Mouse (Mus musculus) gastrocnemius, postnatal 4 days (tissue): Measurements from ENCODE around the gene Ndufaf2. TPM values are rescaled to one million over a fixed set of nuclear protein-coding genes. Genes with fewer than 3 reads are reported as not detected.

Source experiments
- DNase-seq, 2 experiments: peaks; one replicate each; pipeline ENCODE4 v3.0.0; 2021 to 2022; ENCODE audit warnings: low spot score in 2 of 2, mixed read lengths in 2 of 2
- total RNA-seq, 2 experiments: library from RNA; stranded (reverse); gene quantifications; 2 replicates each; pipeline ENCODE4 v1.2.3; 2021

Ndufaf2 gene
- total RNA-seq, 2 experiments from 2014 or later: 16.5 to 17.4 TPM

DNA sequence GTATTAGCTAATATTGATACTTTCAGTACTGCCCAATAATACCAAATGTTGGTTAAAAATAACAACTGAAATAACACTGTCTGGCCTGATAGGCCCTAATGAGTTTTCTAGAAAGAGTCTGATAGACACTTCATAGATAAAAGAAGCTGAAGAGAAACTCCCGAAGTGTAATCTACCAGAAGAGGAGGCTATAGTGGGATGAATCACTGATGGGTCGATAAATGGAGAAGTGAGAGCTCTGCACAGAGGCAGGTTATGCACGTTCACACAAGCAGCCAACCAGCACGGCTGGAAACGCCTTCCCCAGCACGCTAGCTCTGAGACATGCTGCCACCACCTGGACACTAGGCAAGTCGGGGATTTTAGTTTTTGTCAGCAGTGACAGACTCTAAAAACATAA is 117.1 kb downstream of the Ndufaf2 start:
- peak; percentile 28 to 54 for DNase-seq

DNA sequence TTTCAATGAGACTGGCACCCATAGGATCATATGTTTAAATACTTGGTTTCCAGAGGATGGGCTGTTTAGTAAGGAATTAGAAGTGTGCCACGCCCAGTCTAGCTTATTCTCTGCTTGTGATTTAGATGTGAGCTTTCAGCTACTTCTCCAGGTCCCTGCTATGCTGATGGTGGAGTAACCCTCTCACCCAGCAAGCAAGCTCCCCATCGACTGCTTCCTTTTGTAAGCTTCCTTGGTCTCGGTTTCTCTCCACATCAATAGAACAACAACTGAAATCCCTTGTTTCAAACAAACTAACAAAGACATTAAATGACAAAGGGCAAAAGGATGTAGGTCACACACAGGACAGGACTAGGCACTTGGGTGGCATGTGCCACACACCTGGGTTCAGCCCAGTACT is 118.0 kb downstream of the Ndufaf2 start:
- DNase-seq: no peak

DNA sequence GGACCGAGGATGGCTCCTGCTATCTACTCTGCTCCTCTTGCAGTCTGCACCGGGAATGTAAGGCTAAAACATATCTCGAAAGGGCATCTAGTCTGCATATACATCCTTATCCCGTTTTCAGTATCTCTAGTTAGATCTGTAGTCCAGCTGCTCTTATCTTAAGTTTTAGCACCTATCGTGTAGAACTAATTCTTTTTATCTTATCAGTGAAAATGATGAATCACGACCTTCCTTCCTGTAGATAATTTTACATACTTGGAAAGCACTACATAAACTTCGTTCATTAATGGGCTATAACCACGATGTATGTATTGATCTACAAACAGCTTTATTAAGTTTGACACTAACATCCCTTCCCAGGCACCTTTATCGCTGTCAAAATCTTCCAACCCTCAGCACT is 118.5 kb downstream of the Ndufaf2 start:
- DNase-seq: no peak

DNA sequence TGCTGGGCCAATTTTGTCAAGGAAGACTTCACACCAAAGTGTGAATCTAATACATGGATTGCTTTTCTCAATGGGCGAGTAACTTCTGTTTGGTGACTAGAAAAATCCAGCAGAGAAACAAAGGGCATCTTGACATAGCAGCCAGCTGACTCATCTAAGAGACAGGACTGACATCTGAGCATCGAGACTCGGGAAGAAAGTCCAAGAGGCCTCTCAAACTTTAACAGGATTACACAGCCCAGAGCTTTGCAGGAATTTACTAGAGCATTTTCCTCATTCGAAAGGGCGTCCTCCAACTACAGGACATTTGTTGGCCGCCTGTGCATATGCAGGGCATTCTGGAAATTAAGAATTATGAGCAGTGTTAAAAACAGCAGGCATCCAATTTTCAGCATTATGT is 119.0 kb downstream of the Ndufaf2 start:
- no peak for DNase-seq

DNA sequence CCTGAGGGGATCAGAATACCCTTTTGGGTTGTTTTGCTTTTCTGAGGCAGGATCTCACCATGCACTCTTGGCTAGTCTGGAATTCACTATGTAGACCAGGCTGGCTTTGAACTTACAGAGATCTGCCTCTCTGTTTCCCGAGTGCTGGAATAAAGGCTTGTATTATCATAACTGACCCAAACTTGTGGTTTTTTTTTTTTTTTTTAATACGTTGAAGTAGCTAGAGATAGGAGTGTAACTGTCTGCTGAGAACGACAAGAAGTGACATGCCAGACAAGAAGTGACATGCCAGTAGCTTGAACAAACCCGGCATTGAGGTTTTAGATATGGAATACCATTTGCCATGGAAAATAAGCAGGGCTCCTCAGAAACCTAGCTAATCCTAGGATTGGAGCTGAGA is 125.6 kb downstream of the Ndufaf2 start:
- no peak for DNase-seq

DNA sequence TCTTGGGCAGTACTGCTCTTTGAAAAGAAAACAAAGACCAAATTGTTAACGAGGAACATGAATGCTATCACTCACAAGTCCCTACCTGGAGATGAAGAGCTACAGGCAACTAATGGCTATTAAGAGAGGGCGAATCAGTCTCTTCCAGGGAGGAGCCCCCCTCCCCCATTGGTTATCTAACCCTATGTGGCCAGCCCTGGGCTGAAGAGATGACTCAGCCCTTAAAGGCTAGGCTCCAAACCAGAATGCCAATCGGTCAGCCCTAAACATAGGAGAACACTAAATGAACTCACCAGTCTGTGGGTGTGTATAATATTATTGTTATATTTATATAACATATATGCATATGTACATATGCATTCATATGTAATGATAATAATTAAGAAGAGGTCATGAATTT is 132.6 kb downstream of the Ndufaf2 start:
- no peak for DNase-seq

DNA sequence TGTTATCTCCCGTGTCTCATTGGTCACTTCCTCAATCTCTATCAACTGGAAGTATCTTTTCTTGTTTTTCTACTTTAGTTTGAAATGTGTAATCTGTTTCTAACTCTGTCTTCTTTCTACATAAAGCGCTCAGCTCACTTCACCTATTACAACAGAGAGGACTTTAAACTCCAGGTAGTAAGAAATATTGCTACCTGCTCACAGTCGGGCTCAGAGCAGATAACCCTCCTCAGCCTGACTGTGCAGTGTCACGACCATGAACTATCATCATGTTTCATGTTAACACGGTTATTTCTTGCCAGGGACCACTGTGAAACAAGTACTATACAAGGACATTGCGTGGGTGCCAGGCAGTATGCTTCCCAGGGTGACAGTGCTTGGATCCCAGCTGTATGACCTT is 141.1 kb downstream of the Ndufaf2 start:
- DNase-seq: no peak

DNA sequence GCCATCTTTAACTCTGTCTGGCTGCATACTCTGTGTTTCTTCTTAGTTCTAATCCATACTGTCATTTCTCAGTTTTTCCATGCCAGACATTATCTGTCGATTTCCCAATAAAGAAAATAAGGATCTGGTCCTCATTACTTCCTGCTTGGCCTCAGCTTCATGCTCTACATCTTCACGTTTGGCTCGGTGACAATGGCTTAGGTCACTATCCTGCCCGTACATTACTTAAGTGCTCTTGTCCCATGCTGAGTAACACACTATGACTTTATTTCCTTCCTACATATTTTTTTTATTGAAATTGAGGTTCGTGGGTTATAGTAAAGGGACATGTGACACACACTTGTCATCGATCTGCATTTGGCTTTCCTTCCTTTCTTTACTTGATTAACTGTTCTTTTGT is 143.3 kb downstream of the Ndufaf2 start:
- DNase-seq: no peak

DNA sequence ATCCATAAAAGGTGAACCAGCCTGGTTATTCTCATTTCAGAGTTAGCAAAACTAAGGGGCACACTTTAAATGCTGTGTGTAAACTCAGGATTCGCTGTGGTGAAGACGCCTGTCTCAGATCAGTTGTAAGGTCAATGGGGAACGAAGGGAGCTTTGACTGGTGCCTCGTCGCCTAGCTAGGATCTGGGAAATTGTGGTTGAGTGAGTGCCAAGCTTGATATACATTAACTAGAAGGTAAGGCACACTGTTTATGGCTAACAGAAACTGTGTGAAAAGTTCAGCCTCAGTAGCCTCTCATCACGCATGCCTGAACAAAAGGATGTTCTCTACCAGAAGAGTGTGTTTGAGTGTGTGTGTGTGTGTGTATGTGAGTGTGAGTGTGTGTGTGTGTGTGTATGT is 144.6 kb downstream of the Ndufaf2 start:
- no peak for DNase-seq

DNA sequence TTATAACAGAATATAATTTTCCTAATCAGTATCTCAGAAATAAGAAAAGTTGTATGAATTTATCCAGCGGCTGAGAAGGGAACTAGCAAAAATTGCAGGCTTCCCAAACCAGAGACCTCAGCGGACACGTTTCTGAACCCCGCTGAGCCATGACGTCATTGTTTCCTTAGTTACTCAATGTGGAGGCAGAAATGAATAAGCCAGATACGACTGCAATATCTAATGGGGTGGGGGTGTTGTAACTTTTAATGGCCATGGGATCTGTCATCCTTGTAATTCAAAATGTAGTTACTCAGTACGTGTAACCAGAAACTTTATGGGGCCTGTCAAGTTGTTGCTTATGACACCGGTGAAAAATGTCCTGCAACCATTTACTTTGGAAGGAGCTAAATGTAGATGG is 145.3 kb downstream of the Ndufaf2 start:
- no peak for DNase-seq

DNA sequence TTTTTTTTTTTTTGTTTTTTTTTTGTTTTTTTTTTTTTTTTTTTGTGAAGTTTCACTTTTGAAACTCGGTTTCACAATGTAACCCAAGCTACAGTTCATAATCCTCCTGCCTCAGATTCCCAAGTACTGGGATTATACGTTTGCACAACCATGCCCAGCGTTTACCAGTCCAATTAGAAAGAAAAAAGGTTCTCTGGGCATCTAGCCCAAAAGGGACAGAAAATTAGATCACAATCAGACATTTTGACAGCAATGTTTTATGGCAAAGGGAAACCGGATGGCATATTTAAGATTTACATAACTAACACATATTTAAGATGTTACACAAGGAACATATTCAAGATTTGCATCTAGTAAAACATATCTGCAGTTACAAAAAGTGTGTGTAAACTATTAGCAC is 150.6 kb downstream of the Ndufaf2 start:
- no peak for DNase-seq

DNA sequence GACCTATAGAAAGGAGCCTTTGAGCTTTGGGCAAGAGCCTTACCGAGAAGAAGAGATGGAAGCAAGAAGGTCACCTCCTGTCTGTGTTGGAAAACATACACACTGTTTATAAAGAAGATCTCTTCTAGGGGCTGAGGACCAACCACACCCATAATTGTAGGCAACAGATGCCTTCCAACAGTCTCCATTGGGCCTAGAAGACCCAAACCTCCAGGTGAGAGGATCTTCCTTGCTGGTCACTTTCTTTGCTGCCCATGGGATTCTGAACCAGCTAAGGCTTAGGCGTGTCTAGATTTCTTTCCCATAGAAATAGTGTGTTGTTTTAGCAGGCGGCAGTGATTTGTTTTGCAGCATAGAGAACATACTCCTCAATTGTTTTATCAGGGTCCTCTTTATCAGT is 162.1 kb downstream of the Ndufaf2 start:
- DNase-seq: no peak

DNA sequence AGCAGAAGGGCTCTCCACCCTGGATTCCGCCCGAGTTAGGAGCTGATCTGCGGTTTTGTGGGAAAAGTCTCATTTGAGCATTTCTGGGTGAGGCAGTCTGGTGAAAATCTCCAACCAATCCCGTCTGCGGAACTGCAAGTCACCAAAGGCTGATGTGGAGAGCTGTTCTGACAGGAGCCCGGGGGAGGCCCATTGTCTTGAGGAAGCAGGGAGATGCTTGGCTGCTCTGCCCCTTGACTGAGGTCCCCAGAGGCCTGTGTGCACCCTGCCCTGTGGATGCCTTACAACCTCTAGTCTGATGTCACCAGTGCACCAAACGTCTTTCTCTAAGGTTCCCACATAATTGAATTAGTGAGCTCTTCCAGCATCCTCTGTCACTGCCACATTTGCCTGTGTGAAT is 163.2 kb downstream of the Ndufaf2 start:
- DNase-seq: no peak

DNA sequence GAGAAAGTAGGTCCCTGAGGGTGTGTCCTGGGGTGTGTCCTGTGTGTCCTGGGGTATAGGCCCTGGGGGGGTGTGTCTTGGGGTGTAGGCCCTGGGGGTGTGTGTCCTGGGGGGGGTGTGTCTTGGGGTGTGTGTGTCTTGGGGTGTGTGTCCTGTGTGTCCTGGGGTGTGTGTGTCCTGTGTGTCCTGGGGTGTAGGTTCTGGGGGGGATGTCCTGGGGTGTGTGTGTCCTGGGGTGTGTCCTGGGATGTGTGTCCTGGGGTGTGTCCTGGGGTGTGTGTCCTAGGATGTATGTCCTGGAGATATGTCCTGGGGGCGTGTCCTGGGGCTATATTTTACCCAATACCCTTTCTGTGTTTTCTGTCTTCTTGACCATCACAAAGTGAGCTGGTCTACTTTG is 165.8 kb downstream of the Ndufaf2 start:
- DNase-seq: no peak

DNA sequence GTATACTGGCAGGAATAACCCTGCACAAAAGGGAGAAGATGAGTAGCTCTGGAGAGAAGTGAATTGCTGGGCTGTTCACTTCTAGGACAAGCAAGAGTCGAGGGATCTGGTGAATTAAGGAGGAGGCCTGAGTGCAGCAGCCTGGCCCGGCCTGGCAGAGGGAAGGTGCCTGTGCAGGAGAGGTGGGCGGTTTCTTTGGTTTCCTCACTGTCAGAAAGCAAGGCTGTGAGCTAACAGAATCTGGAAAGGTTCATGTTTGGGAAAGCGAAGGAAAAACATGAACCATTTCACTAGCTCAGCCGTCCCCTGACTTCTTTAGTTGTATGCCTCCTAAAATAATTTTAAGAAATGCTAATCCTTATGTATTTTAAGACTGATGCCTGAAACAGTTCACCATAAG is 173.8 kb downstream of the Ndufaf2 start:
- no peak for DNase-seq

DNA sequence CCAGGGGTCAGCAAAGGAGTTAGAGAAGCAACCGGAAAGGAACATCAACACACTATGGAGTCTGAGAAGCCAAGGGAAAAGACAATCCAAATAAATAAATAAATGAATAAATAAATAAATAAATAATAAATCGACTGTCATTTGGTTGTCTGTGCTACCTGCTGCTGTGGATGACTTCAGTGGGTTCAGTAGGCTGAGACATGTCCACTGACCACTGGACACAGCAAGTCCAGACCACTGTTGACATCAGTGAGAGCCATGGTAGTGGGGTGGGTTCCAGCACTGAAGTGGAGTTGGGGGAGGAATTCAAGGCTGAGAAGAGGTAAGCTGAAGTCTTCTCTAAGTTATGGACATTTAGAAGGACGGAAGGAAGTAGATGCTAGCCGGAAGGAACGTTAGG is 174.2 kb downstream of the Ndufaf2 start:
- no peak for DNase-seq

DNA sequence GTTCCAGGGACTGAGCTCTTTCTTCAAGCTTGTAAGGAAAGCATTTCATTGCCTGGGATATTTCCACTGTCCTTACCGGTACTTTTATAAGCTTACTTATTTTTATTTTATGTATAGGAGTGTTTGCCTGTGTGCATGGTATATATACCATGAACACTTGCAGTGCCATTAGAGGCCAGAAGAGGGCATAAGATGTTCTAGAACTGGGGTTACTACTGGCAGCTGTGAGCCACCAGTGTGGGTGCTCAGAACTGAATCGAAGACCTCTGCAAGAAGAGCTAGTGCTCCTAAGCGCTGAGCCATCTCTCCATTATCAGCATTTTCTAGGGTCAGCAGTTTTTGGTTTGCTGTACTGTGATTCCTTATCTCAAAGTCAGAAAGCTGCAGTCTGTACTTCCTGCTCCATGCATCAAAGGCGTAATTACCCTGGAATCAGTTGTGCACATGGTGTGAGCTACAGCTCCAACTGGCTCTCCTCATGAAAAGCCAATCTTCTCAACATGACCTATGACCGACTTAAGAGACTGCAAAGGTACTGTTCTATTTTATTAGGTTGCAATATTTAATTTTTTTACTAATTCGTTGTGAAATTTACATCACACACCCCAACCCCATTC is 175.1 kb downstream of the Ndufaf2 start:
- no peak for DNase-seq

DNA sequence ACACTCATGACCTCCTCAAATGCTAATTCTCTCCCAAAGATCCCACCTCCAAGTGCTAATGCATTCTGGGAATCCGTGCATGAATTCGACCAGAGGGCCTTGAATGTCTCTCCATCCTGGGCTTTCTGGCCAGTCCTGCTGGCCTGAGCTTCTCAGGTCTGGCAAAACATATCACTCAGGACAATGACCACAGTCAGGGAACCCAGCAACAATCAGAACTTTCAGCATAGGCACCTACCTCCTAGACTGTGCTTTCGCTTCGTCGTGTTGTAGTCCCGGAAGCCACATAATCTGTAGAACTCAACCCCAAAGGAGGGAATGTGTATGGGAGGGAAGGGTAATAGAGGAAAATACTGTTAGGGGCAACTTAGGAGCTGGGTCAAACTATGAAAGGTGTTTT is 179.0 kb downstream of the Ndufaf2 start:
- no peak for DNase-seq

DNA sequence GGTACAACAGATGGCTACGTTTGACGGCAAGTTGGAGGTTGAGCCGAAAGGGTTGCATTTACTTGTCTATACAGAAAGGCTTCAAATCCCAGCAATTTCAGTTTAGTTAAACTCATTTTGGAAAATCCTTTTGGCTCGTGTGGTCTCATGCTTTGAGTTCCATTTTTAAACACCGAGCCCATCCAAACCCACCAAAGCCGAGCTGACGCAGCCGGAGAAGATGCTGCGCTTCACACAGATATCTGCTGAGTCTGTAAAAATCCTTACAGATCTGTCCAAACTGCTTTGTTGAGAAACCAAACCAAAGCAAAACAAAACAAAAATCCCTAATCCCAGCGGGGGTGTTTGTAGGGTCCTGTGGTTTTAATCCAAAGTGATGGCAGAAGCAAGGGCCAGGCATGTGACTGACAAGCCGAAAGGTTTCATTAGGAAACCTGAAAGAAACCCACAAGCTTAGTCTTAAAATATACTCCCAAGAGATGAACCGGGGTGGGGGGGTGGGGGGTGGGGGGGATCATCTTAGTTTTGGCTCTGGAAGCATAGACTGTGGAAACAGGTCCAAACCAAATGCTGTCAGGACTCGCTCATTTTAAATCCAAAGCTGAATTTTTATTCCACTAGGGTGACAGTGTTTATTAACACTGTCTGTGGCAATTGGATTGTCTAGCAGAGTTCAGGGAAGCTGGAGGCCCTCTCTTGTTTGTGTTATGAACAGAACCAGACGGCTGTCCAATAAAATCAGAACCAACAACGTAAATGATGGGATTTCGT is 181.4 kb downstream of the Ndufaf2 start:
- no peak for DNase-seq

DNA sequence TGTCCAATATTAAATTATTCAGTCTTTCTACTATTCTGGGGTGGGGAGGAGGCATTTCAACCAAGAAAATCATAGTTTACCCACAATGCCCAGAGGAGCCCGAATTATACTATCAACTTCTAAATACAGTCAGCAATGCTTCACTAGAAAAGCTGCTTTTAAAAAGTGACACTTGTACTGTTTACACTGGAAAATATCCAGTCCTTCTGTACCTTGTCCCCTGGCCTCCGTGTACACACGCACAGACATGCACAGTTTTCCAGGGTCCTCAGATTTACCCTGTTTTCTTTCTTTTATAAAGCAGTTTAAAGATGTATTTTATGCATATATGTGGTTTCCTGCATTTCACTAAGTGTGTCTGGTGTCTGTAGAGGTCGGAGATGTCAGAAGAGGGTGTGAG is 186.0 kb downstream of the Ndufaf2 start:
- DNase-seq: no peak

DNA sequence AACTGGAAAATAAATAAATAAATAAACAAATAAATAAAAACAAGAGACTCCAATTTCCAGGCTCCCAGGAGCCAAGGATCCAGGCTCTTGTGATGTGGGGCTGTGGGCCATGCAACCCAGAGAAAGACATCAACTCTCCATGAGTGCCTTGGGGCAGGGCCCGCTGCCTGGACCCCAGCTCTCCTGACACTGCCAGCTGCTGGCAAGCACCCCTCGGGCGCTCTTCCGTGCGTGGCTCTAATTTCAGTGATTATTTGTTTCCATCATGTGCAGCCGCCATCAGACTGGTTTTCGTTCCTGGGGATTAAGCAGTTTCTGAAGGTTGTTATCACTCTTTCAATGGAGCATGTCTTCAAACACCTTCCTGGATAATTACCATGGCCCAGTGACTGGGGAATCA is 186.6 kb downstream of the Ndufaf2 start:
- DNase-seq: no peak

DNA sequence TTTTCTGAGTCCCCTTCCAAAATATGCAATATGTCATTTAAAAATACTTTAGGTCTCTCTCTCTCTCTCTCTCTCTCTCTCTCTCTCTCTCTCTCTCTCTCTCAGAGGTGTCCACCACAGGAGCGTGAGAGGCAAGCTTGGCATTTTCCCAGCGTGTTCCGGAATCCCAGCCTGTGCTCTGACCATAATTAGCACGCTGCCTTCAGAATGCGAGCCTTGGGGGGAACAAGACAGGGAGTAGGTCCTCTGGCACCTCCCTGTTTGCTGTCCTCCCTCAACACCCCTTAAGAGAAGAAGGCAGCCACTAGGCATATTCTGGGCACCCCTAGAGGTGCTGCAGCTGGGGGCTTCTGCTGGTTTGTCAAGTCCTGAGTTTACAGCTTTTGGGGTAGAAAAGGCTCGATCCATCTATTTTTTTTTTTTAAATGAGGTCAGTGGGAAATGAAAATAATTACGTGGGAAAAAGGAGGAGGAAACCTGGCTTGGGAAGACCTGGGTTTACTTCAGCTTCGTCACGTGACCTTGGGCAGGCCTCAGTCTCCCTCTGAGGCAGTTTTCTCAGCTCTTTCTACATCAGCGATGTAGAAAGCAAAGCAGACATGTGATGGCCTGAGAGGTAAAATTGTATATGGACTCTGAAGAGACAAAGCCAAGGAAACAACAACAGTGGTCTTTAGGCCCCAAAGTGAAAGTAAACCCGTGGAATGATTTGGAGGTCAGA is 187.8 kb downstream of the Ndufaf2 start:
- no peak for DNase-seq

DNA sequence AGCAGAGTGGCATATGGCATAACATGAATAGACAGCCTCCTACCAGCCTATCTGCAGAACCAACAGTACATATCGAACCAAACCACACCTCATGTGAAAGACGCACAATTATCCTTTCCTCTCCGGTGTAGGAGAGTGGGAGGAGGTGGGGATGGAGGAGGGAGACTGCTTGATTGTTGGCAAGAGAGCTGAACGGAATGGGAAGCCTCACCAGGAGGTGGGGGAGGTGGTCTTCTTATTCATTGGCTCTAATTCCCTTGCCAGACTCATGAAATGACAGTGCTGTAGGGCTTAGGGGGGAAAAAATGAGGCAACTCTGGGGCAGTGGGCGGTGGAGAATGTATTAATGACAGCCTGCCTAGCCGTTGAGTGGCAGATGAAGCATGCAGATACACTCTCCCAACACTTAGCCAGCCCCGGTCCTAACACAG is 188.4 kb downstream of the Ndufaf2 start:
- DNase-seq: no peak
